Mouse (Mus musculus): ENCODE measurements around the gene Loxl1.

DNA sequence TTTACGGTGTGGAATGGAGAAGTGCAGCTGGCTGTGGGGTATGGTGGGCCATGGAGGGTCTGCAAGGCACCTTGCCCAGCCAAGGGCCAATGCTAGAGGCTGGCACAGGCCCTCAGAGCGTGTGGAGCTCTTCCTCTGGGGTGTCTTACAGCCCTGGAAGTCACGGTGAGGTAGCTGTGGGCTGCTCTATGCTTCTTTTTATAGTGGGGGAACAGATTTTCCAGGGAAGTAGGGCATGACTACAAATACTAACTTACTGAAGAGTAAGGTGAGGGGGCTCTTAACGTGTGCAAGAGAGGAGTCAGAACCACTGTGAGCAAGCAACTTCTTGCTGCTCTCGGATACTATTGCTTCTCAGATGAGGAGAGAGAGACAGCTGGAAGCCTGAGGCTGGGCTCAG, 50.5 kb downstream of the Loxl1 start:
- TF ChIP-seq CTCF (IDR thresholded peaks at IDR 0.05; ENCODE audit: extremely low read depth, insufficient read length, insufficient replicate concordance, low read depth, low read length) (no peak), POLR2A (IDR thresholded peaks at IDR 0.05; ENCODE audit: low read depth, low read length) (no peak)

Data from small intestine, adult 2 months (tissue).